In genomic region chr16:57496437-57497173, GRCm38 (mm10) we compare ENCODE assay signal across 9 mouse cellular contexts.
DNase-seq lines count a peak whose midpoint lies in the region; ATAC-seq and TF ChIP-seq lines count a peak whose summit lies in the region.
"Had no signal": no experiment of that assay in that cellular context is flagged by ENCODE, and none has a peak within 500 bp of the region (broad histone marks: within the 10 kb centered on the region; RNA-seq: fewer than 3 reads in every experiment).

No protein-coding gene starts in this region.

- peak; percentile 68 for ATAC-seq in hindbrain, embryonic 11.5 days (ENCODE audit: low FRiP score)
- ATAC-seq in embryonic facial prominence, embryonic 14.5 days (ENCODE audit: low read depth) = peak; percentile 75
- ATAC-seq in hindbrain, embryonic 15.5 days (ENCODE audit: low FRiP score, low read depth) = peak; percentile 84
- ATAC-seq in midbrain, postnatal 0 days (ENCODE audit: low FRiP score) = peak; percentile 74
- ATAC-seq in erythroid progenitor cell, adult 5-6 weeks (replicated peaks; ENCODE audit: low FRiP score, poor library complexity, severe bottlenecking) = no peak

- no peak for TF ChIP-seq CTCF in midbrain, postnatal 0 days (IDR thresholded peaks at IDR 0.05)

- no peak overlapping the region for H3K4me3 ChIP-seq in hindbrain, embryonic 11.5 days (ENCODE audit: low read depth, low read length)
- H3K4me3 ChIP-seq in hindbrain, embryonic 10.5 days = no peak overlapping the region
- H3K4me3 ChIP-seq in embryonic facial prominence, embryonic 14.5 days (ENCODE audit: low read depth, low read length) = no peak overlapping the region
- no peak overlapping the region for H3K4me3 ChIP-seq in hindbrain, embryonic 15.5 days
- no peak overlapping the region for H3K4me3 ChIP-seq in midbrain, postnatal 0 days (ENCODE audit: low read depth, low read length)

- peak; percentile 22 for DNase-seq in hindbrain, embryonic 11.5 days (ENCODE audit: low spot score)
- no peak for DNase-seq in hindbrain, embryonic 10.5 days (ENCODE audit: low spot score)
- peak; percentile 72 for DNase-seq in embryonic facial prominence, embryonic 14.5 days (ENCODE audit: low spot score)
- DNase-seq in midbrain, postnatal 0 days (ENCODE audit: low spot score) = peak; percentile 68
- no peak for DNase-seq in ovary, adult 18-20 months (ENCODE audit: low spot score)
- no peak for DNase-seq in kidney, postnatal 36 days

- no peak overlapping the region for H3K4me2 ChIP-seq in hindbrain, embryonic 11.5 days (replicated peaks; ENCODE audit: low read depth, low read length)
- no peak overlapping the region for H3K4me2 ChIP-seq in embryonic facial prominence, embryonic 14.5 days (ENCODE audit: low read depth, low read length)
- H3K4me2 ChIP-seq in hindbrain, embryonic 15.5 days = no peak overlapping the region
- no peak overlapping the region for H3K4me2 ChIP-seq in midbrain, postnatal 0 days (ENCODE audit: low read depth, low read length, poor library complexity, severe bottlenecking)

- H3K4me1 ChIP-seq in hindbrain, embryonic 11.5 days (replicated peaks; ENCODE audit: control insufficient read depth, insufficient read depth, low read length) = peaks cover 6% of the 10 kb centered on the region; the same call in 1 of the 2 replicates
- H3K4me1 ChIP-seq in hindbrain, embryonic 10.5 days (replicated peaks) = peaks cover 8% of the 10 kb centered on the region
- H3K4me1 ChIP-seq in embryonic facial prominence, embryonic 14.5 days (ENCODE audit: control insufficient read depth, insufficient read depth, low read length) = peaks cover 10% of the 10 kb centered on the region
- peaks cover 6% of the 10 kb centered on the region; the same call in 1 of the 2 replicates for H3K4me1 ChIP-seq in hindbrain, embryonic 15.5 days (replicated peaks)
- no peaks in the 10 kb centered on the region for H3K4me1 ChIP-seq in midbrain, postnatal 0 days (ENCODE audit: insufficient read depth, low read length)

- H3K9me3 ChIP-seq in hindbrain, embryonic 11.5 days (ENCODE audit: control insufficient read depth, low read length) = no peaks in the 10 kb centered on the region
- no peaks in the 10 kb centered on the region for H3K9me3 ChIP-seq in hindbrain, embryonic 10.5 days
- no peaks in the 10 kb centered on the region for H3K9me3 ChIP-seq in embryonic facial prominence, embryonic 14.5 days (ENCODE audit: control insufficient read depth, low read length)
- no peaks in the 10 kb centered on the region for H3K9me3 ChIP-seq in hindbrain, embryonic 15.5 days
- no peaks in the 10 kb centered on the region for H3K9me3 ChIP-seq in midbrain, postnatal 0 days (ENCODE audit: low read length)

- no peak overlapping the region for H3K9ac ChIP-seq in hindbrain, embryonic 11.5 days (ENCODE audit: low read depth, low read length)
- no peak overlapping the region for H3K9ac ChIP-seq in embryonic facial prominence, embryonic 14.5 days (ENCODE audit: low read depth, low read length)
- no peak overlapping the region for H3K9ac ChIP-seq in hindbrain, embryonic 15.5 days
- no peak overlapping the region for H3K9ac ChIP-seq in midbrain, postnatal 0 days (replicated peaks; ENCODE audit: low read length, poor library complexity, severe bottlenecking)

- no peaks in the 10 kb centered on the region for H3K27me3 ChIP-seq in hindbrain, embryonic 11.5 days (ENCODE audit: control insufficient read depth, insufficient read depth, low read length)
- no peaks in the 10 kb centered on the region for H3K27me3 ChIP-seq in hindbrain, embryonic 10.5 days (ENCODE audit: insufficient read depth, poor library complexity, severe bottlenecking)
- no peaks in the 10 kb centered on the region for H3K27me3 ChIP-seq in embryonic facial prominence, embryonic 14.5 days (replicated peaks; ENCODE audit: control insufficient read depth, insufficient read depth, low read length)
- no peaks in the 10 kb centered on the region for H3K27me3 ChIP-seq in hindbrain, embryonic 15.5 days
- no peaks in the 10 kb centered on the region for H3K27me3 ChIP-seq in midbrain, postnatal 0 days (ENCODE audit: insufficient read depth, low read length)

- no peak overlapping the region for H3K27ac ChIP-seq in hindbrain, embryonic 11.5 days (ENCODE audit: low read depth, low read length)
- H3K27ac ChIP-seq in hindbrain, embryonic 10.5 days = no peak overlapping the region
- no peak overlapping the region for H3K27ac ChIP-seq in embryonic facial prominence, embryonic 14.5 days (replicated peaks; ENCODE audit: low read depth, low read length)
- H3K27ac ChIP-seq in hindbrain, embryonic 15.5 days (replicated peaks) = no peak overlapping the region
- H3K27ac ChIP-seq in midbrain, postnatal 0 days (ENCODE audit: low read depth, low read length) = no peak overlapping the region
- H3K27ac ChIP-seq: macrophage had no signal

- no peaks in the 10 kb centered on the region for H3K36me3 ChIP-seq in hindbrain, embryonic 11.5 days (ENCODE audit: control insufficient read depth, insufficient read depth, low read length)
- H3K36me3 ChIP-seq in hindbrain, embryonic 10.5 days = no peaks in the 10 kb centered on the region
- H3K36me3 ChIP-seq in embryonic facial prominence, embryonic 14.5 days (ENCODE audit: control insufficient read depth, insufficient read depth, low read length) = no peaks in the 10 kb centered on the region
- no peaks in the 10 kb centered on the region for H3K36me3 ChIP-seq in hindbrain, embryonic 15.5 days
- no peaks in the 10 kb centered on the region for H3K36me3 ChIP-seq in midbrain, postnatal 0 days (ENCODE audit: insufficient read depth, low read length)

- WGBS in hindbrain, embryonic 11.5 days = 52% methylated on average over 10 of the region's 10 CpGs
- WGBS in hindbrain, embryonic 10.5 days = 61% methylated on average over 10 of the region's 10 CpGs
- WGBS in embryonic facial prominence, embryonic 14.5 days = 53% methylated on average over 10 of the region's 10 CpGs
- WGBS in hindbrain, embryonic 15.5 days = 32% methylated on average over 10 of the region's 10 CpGs
- 44% methylated on average over 10 of the region's 10 CpGs for WGBS in midbrain, postnatal 0 days

Comparison
In these comparisons a context has a peak if more than half of its experiments do, and no peak if none do; other contexts are left out.
1. DNase-seq: peak in hindbrain, embryonic 11.5 days (single experiment), embryonic facial prominence, embryonic 14.5 days (single experiment) and midbrain, postnatal 0 days (single experiment); none in hindbrain, embryonic 10.5 days (single experiment), ovary, adult 18-20 months (single experiment) and kidney, postnatal 36 days (0 of 2).